Mouse (Mus musculus): Measurements from ENCODE around the gene Itpr2.

DNA sequence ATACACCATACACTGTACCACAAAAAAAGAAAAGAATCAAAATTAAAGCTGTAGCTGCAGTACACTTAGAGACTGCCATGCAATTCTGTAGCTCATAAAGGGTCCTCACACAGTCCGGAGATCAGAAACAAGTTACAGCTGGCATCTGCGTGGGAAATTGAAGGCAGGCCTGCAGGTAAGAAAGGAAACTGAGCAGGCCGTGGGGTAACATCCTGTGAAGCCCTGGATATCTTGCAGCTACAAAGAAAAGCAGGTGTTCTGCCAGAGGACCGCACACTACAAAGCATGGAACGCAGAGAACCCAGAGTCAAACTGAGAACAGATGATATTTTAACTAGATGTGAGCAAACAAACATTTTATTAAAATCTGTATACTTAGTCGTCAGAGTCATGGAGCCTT, 12.2 kb downstream of the Itpr2 start:
- TF ChIP-seq POLR2A (IDR thresholded peaks at IDR 0.05; ENCODE audit: borderline replicate concordance, control insufficient read depth, low read depth, low read length), result no peak
- no peak for TF ChIP-seq CTCF (IDR thresholded peaks at IDR 0.05; ENCODE audit: control insufficient read depth, insufficient read depth, low read length)

Measured in bone marrow, adult 2 months (tissue).